Mouse (Mus musculus) stomach, embryonic 14.5 days (tissue): ENCODE results near the gene Card11. TPM values are rescaled to one million over a fixed set of nuclear protein-coding genes. Genes with fewer than 3 reads are reported as not detected.

Source experiments
- ATAC-seq: fragments of 200-750 bp; cut with Nextera tagmentation; 2 replicates; pipeline ENCODE4 v1.8.0; 2017; ENCODE audit warnings: low read depth, moderate TSS enrichment; ENCODE audit not compliant: insufficient number of reproducible peaks, insufficient read depth, low FRiP score
- H3K27ac ChIP-seq: fragments of 300-500 bp; sonication (generic); 2 replicates; pipeline ENCODE4 v1.5.1; 2014; ENCODE audit warnings: mild to moderate bottlenecking, low read length, moderate library complexity, mixed read lengths
- H3K27me3 ChIP-seq: fragments of 300-500 bp; sonication (generic); 2 replicates; pipeline ENCODE4 v1.6.1; 2014; ENCODE audit warnings: low read length, control low read depth, mixed read lengths; ENCODE audit not compliant: control insufficient read depth, insufficient read depth
- H3K36me3 ChIP-seq: fragments of 300-500 bp; sonication (generic); 2 replicates; pipeline ENCODE4 v1.6.1; 2014; ENCODE audit warnings: mild to moderate bottlenecking, control low read depth, low read length, moderate library complexity, mixed read lengths; ENCODE audit not compliant: control insufficient read depth, insufficient read depth
- H3K4me1 ChIP-seq: fragments of 300-500 bp; sonication (generic); 2 replicates; pipeline ENCODE4 v1.6.1; 2014; ENCODE audit warnings: low read length, control low read depth, mixed read lengths; ENCODE audit not compliant: control insufficient read depth, insufficient read depth
- H3K4me2 ChIP-seq: fragments of 300-500 bp; sonication (generic); replicated peaks from 2 replicates; pipeline ENCODE4 v1.6.1; 2014; ENCODE audit warnings: low read depth, low read length, control low read depth
- H3K4me3 ChIP-seq: fragments of 300-500 bp; sonication (generic); 2 replicates; pipeline ENCODE4 v1.5.1; 2014; ENCODE audit warnings: low read depth, low read length, control low read depth
- H3K9ac ChIP-seq: fragments of 300-500 bp; sonication (generic); replicated peaks from 2 replicates; pipeline ENCODE4 v1.6.1; 2014; ENCODE audit warnings: low read depth, mild to moderate bottlenecking, control low read depth, low read length, moderate library complexity, mixed read lengths
- H3K9me3 ChIP-seq: fragments of 300-500 bp; sonication (generic); 2 replicates; pipeline ENCODE4 v1.6.1; 2016; ENCODE audit warnings: low read depth, low read length, control low read depth; ENCODE audit not compliant: control insufficient read depth
- whole genome bisulfite sequencing: fragments of 180-500 bp; shearing (Covaris S2); extraction: QIAGEN DNeasy Blood & Tissue Kit; methylation state at CpG from one replicate; pipeline ENCODE4 v1.1.7; 2014; 5-methylcytosine and 5-hydroxymethylcytosine counted together
- polyA plus RNA-seq: library from polyadenylated mRNA; unstranded; fragments of >200 nt; fragmentation: Nextera tagmentation; extraction: Ambion mirVana; gene quantifications from 2 replicates; pipeline ENCODE4 v1.2.1, GENCODE M21; 2014

Card11 gene
- polyA plus RNA-seq, 1 experiment from 2014 or later = 0.72 TPM

DNA sequence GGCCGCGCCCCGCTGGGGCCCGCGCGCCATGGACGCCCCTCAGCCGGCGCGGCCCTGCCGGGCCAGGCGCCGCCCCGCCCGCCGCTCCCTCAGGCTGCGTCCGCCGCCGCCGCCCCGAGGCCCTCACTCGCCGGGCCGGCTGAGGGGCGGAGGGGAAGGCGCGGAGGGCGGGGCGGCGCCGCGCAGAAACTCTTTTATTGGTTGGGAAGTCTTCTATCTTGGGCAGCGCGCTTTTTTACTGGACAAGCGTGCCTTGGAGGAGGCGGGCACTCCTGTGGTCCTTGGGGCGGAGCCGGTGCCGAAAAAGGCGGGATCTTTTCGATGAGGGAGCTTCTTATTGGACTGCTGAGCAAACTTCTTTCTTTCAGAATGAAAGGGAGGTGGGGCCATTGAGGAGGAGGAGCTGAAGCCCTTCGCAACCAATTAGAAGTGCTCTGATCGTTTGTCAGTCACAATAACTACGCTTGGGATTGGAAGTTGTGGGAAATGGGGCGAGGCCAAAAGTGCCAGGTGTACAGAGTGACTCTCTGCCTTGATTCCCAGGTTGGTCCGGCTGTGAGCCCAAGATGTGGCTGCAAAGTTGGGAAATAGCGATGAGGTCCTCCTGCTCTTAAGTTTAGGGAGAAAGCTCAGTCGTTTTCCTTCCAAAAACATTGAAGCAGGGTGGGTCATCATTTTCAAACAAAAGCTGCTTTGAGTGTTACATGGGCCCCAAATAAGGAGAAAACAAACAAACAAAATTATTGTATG is 169.9 kb downstream of the Card11 start, which contains the start of gene Gna12:
Gna12 (minus strand) TSS at position 118 of the 750 bp plus-strand sequence.
- Histone ChIP-seq H3K4me3 (peak within 1 kb of the TSS; percentile 79), H3K9me3 (no peaks in the 10 kb centered on the region), H3K27me3 (no peaks in the 10 kb centered on the region), H3K4me2 (peak within 1 kb of the TSS; percentile 84), H3K36me3 (no peaks in the 10 kb centered on the region), H3K4me1 (peaks cover 12% of the 10 kb centered on the region), H3K27ac (peak within 1 kb of the TSS; percentile 52; the same call in 1 of the 2 replicates), H3K9ac (peak within 1 kb of the TSS; percentile 82)
- peak; percentile 96 for ATAC-seq
- WGBS = under 1% methylated on average over 49 of the region's 49 CpGs

DNA sequence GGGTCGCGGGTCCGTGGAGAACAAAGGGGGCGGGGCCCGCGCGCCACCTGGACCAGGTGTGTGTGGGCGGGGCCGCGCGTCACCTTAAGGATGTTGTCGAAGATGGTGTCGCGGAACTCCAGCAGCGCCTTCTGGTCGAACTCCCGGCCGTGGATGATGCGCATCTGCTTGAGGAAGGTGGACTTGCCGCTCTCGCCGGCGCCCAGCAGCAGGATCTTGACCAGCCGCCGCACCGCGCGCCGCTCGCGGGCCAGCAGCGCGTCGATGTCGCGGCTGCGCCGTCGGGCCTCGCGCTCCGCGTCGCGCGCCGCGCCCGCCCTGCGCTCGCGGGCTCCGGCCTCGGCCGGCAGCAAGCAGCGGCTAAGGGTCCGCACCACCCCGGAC is 170.5 kb downstream of the Card11 start:
- Histone ChIP-seq H3K27me3 (no peaks in the 10 kb centered on the region), H3K27ac (peak overlapping the region; percentile 52; the same call in 1 of the 2 replicates), H3K9ac (peak overlapping the region; percentile 82), H3K4me1 (peaks cover 12% of the 10 kb centered on the region), H3K36me3 (no peaks in the 10 kb centered on the region), H3K4me3 (peak overlapping the region; percentile 79), H3K4me2 (peak overlapping the region; percentile 84), H3K9me3 (no peaks in the 10 kb centered on the region)
- ATAC-seq = 0 out of 2 replicates have a peak, but pooled peaks have one; percentile 8
- under 1% methylated on average over 58 of the region's 58 CpGs for WGBS

DNA sequence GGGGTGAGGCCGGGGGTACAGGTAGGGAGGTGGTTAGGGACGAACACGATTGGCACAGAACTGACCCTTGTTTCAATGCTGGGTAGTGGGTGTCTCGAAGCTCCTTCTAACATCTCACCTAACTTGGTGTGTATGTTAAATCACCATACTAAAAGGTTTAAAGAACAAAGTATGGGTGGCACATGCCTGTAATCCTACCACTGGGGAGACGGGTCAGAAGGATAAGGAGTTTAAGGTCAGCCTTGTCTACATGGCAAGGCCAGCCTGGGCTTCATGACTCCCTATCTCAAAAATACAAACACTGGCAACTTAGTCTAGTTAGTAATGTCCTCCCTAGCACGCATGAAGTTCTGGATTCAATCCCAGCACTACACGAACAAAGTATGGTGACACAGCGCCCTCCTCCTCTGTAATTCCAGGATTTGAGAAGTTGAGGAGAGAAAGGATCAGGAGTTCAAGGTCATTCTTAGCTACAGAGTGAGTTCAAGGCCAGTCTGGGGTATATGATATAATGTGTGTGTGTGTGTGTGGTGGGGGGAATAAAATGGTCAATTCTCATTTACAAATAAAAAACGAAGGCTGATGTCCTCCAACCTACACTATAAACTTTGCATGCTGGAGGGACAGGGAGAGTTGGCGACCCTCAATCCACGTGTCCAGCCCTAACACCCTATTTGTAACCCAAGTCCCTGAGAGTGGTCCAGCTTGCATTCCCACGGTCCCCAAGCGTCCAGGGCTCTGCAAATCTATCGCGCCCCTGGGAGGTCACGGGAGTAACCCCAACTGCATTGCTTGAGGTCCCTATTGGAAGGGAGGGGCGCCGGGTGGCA is 171.1 kb downstream of the Card11 start:
- ATAC-seq = no peak; the same call in 1 of the 2 replicates
- Histone ChIP-seq H3K4me1 (peaks cover 12% of the 10 kb centered on the region), H3K9ac (peak overlapping the region; percentile 82), H3K36me3 (no peaks in the 10 kb centered on the region), H3K27me3 (no peaks in the 10 kb centered on the region), H3K9me3 (no peaks in the 10 kb centered on the region), H3K27ac (no peak overlapping the region), H3K4me2 (peak overlapping the region; percentile 84), H3K4me3 (peak overlapping the region; percentile 79)
- 34% methylated on average over 18 of the region's 18 CpGs for WGBS

DNA sequence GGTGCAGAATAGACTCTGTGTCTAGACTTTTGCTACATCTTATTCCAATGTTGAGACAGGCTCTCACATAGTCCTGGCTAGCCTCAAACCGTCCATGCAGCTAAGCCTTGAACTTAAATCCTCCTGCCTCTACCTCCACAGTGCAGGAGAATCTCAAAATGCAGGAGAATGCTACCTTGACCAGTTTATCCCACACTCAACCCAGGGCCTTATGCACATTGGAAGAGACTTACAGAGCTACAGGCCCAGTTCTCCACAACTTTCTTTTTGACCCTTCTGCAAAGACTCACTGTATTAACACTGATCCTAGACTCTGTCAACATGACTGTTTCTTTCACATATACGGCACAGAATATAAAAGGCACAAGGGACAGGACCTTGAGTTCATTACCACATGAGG is 172.0 kb downstream of the Card11 start:
- WGBS = 49% methylated on average over 2 of the region's 2 CpGs
- Histone ChIP-seq H3K27me3 (no peaks in the 10 kb centered on the region), H3K4me1 (peaks cover 14% of the 10 kb centered on the region), H3K4me2 (peak overlapping the region; percentile 84), H3K9me3 (no peaks in the 10 kb centered on the region), H3K9ac (no peak overlapping the region), H3K36me3 (no peaks in the 10 kb centered on the region), H3K4me3 (peak overlapping the region; percentile 8), H3K27ac (peak overlapping the region; percentile 41; the same call in 1 of the 2 replicates)
- ATAC-seq = no peak

DNA sequence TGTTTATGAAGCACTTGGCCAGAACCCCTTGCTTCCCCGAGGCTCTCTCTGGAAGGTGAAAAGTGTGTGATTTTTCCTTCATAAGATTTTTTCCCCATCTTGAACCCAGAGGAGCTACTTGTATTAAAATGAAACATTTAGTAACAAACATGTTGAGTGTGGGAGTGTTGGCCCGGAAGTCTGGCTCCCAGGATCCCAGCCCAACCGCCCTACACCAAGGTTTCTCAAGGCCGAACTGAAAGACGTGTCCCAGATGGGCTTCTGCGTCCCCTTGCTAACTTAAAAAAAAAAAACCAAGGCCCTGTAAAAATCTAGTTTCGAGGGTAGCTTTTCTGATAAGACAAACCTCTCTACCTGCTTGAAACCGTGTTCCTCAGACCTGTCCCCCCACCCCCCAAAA is 172.5 kb downstream of the Card11 start:
- peak overlapping the region; percentile 8; the same call in 1 of the 2 replicates for H3K4me3 ChIP-seq
- H3K9ac ChIP-seq = no peak overlapping the region
- 33% methylated on average over 8 of the region's 8 CpGs for WGBS

GRCm38 (mm10) chr5:140827413-140827812 is 173.0 kb downstream of the Card11 start:
- Histone ChIP-seq H3K9ac (no peak overlapping the region), H3K27ac (0 out of 2 replicates have a peak overlapping the region, but pooled peaks have one; percentile 2), H3K36me3 (no peaks in the 10 kb centered on the region), H3K4me3 (no peak overlapping the region), H3K9me3 (no peaks in the 10 kb centered on the region), H3K4me1 (peaks cover 16% of the 10 kb centered on the region), H3K4me2 (peak overlapping the region; percentile 84), H3K27me3 (no peaks in the 10 kb centered on the region)
- WGBS = 48% methylated on average over 2 of the region's 2 CpGs
- ATAC-seq = no peak

More for the DNA sequence above, 172.5 kb downstream of the Card11 start:
- H3K4me2 ChIP-seq = peak overlapping the region; percentile 84
- no peak for ATAC-seq
- H3K27me3 ChIP-seq = no peaks in the 10 kb centered on the region
- no peaks in the 10 kb centered on the region for H3K36me3 ChIP-seq
- peak overlapping the region; percentile 41; the same call in 1 of the 2 replicates for H3K27ac ChIP-seq
- no peaks in the 10 kb centered on the region for H3K9me3 ChIP-seq
- H3K4me1 ChIP-seq = peaks cover 16% of the 10 kb centered on the region

- Histone ChIP-seq H3K27me3 (no peaks in the 10 kb centered on the region), H3K9me3 (no peaks in the 10 kb centered on the region), H3K4me2 (no peak overlapping the region), H3K36me3 (no peaks in the 10 kb centered on the region), H3K4me1 (peaks cover 16% of the 10 kb centered on the region), H3K4me3 (no peak overlapping the region), H3K27ac (0 out of 2 replicates have a peak overlapping the region, but pooled peaks have one; percentile 11), H3K9ac (no peak overlapping the region)
- ATAC-seq = no peak
- WGBS = 55% methylated on average over 1 of the region's 1 CpGs
Observed at GRCm38 (mm10) chr5:140826796-140827195, 173.6 kb downstream of the Card11 start.

DNA sequence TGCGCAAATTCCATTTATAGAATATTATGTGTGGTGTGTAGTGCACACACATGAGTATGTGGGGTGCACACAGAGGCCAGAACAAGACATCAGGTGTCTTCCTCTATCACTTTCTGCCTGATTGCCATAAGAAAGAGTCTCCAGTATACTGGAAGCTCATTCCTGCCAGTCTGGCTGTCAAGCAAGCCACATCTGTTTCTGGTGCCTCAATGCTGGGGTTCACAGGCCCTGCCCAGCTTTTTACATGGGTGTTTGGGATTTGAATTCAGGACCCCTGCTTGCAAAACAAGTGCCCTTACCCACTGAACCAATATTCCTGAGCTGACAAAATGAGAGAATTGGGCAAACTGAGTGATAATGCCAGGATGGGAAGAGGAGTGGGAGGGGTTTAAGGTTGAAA is 174.3 kb downstream of the Card11 start:
- Histone ChIP-seq H3K27me3 (no peaks in the 10 kb centered on the region), H3K9me3 (no peaks in the 10 kb centered on the region), H3K4me1 (peaks cover 16% of the 10 kb centered on the region), H3K36me3 (no peaks in the 10 kb centered on the region), H3K9ac (no peak overlapping the region), H3K4me3 (no peak overlapping the region), H3K4me2 (no peak overlapping the region), H3K27ac (no peak overlapping the region)
- ATAC-seq = no peak
- WGBS = 100% methylated on average over 1 of the region's 1 CpGs
